Mouse (Mus musculus): Measurements from ENCODE around the gene Fam83b. TPM values are rescaled to one million over a fixed set of nuclear protein-coding genes. Genes with fewer than 3 reads are reported as not detected.

The Fam83b gene
- polyA plus RNA-seq, 1 experiment from 2014 or later: 13.4 TPM

- Histone ChIP-seq H3K4me2 (replicated peaks) (no peak overlapping the region), H3K36me3 (no peaks in the 10 kb centered on the region), H3K9me3 (no peaks in the 10 kb centered on the region), H3K9ac (no peak overlapping the region), H3K4me1 (replicated peaks) (no peaks in the 10 kb centered on the region), H3K4me3 (replicated peaks) (no peak overlapping the region), H3K27ac (no peak overlapping the region), H3K27me3 (replicated peaks) (no peaks in the 10 kb centered on the region)
- ATAC-seq: peak; percentile 66
- WGBS: 41% methylated on average over 2 of the region's 2 CpGs
Measured at GRCm38 (mm10) chr9:76553758-76554157, 13.2 kb downstream of the Fam83b start.

GRCm38 (mm10) chr9:76553115-76553514, 13.8 kb downstream of the Fam83b start:
- no peaks in the 10 kb centered on the region for H3K4me1 ChIP-seq (replicated peaks)
- ATAC-seq: peak; percentile 50
- H3K9me3 ChIP-seq: no peaks in the 10 kb centered on the region
- no peaks in the 10 kb centered on the region for H3K36me3 ChIP-seq
- 29% methylated on average over 1 of the region's 1 CpGs for WGBS
- H3K27me3 ChIP-seq (replicated peaks): no peaks in the 10 kb centered on the region
- no peak overlapping the region for H3K4me2 ChIP-seq (replicated peaks)
- no peak overlapping the region for H3K4me3 ChIP-seq (replicated peaks)
- no peak overlapping the region for H3K9ac ChIP-seq
- H3K27ac ChIP-seq: no peak overlapping the region

GRCm38 (mm10) chr9:76546714-76547113, 20.2 kb downstream of the Fam83b start:
- H3K36me3 ChIP-seq: no peaks in the 10 kb centered on the region
- H3K4me1 ChIP-seq (replicated peaks): no peaks in the 10 kb centered on the region
- no peaks in the 10 kb centered on the region for H3K27me3 ChIP-seq (replicated peaks)
- 46% methylated on average over 3 of the region's 3 CpGs for WGBS
- H3K4me3 ChIP-seq (replicated peaks): no peak overlapping the region
- no peak overlapping the region for H3K27ac ChIP-seq
- H3K9ac ChIP-seq: no peak overlapping the region
- no peak for ATAC-seq
- H3K9me3 ChIP-seq: no peaks in the 10 kb centered on the region
- no peak overlapping the region for H3K4me2 ChIP-seq (replicated peaks)

DNA sequence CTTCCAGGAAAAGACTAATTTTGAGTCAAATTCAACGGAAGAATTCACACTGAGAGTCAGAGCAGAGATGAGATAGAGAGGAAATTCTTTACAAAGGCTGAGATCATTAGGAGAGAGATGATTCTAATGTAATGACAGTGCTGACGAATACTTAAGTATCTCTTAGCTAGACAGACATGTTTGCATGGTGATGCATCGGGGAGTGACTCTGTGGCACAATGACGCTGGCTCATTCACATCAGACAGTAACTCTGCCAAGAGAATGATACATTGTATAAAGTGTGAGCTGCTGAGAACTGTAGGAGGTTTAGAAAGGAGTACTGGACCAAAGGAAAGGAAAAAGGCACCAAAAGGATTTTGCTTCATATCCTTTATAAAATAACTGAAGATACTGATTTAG, 26.2 kb downstream of the Fam83b start:
- H3K36me3 ChIP-seq: no peaks in the 10 kb centered on the region
- no peak overlapping the region for H3K4me3 ChIP-seq (replicated peaks)
- no peaks in the 10 kb centered on the region for H3K9me3 ChIP-seq
- 76% methylated on average over 4 of the region's 4 CpGs for WGBS
- H3K27ac ChIP-seq: no peak overlapping the region
- ATAC-seq: no peak
- H3K27me3 ChIP-seq (replicated peaks): no peaks in the 10 kb centered on the region
- H3K4me2 ChIP-seq (replicated peaks): no peak overlapping the region
- no peaks in the 10 kb centered on the region for H3K4me1 ChIP-seq (replicated peaks)
- no peak overlapping the region for H3K9ac ChIP-seq

DNA sequence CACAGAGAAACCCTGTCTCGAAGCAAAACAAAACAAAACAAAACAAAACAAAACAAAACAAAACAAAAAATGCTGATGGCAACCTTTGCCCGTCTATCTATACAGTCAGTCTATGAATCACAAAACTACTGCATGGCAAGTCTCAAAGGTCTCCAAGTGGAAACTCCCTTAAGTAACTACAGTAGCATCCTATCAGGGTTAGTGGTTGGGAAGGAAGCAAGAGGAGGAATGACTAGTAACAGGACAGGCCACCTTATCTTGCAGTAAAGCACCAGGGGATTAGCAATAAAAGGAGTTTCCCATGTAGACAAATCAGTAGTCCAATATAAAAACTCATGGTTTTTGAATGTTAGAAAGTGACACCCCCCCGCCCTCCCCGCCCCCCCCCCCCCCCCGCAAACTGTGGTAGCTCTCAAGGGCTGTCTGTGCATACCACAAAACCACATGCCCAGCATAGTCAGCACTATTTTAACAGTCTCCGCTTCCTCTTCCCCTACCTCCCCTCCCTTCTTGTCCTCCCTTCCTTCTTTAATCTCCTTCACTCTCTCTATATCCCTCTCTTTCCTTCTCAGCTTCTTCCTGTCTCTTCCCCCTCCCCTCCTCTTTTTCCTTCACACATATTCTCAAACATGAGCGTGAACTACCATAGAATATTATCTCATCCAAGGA, 26.8 kb downstream of the Fam83b start:
- no peak overlapping the region for H3K4me2 ChIP-seq (replicated peaks)
- H3K4me1 ChIP-seq (replicated peaks): no peaks in the 10 kb centered on the region
- no peaks in the 10 kb centered on the region for H3K27me3 ChIP-seq (replicated peaks)
- no peaks in the 10 kb centered on the region for H3K36me3 ChIP-seq
- no peaks in the 10 kb centered on the region for H3K9me3 ChIP-seq
- no peak overlapping the region for H3K9ac ChIP-seq
- 79% methylated on average over 4 of the region's 7 CpGs for WGBS
- H3K4me3 ChIP-seq (replicated peaks): no peak overlapping the region
- no peak for ATAC-seq
- no peak overlapping the region for H3K27ac ChIP-seq

DNA sequence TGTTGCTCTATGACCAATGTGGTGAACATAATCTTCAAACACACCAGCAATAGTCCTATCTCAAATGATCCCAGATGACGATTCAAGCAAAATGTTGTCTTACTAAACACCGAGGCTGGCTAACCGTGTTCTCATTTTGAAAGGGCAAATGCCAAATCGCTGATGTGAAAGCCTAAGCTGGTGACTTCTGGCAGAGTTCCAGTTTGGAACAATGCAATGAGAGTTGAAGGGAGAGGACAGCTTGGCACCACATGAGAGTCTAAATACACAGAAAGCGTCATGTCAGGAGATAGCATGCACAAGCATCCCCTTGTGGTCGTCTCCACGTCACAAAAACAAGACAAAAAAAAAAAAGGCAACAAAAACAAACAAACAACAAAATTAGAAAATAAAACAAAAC, 27.6 kb downstream of the Fam83b start:
- 82% methylated on average over 7 of the region's 7 CpGs for WGBS

DNA sequence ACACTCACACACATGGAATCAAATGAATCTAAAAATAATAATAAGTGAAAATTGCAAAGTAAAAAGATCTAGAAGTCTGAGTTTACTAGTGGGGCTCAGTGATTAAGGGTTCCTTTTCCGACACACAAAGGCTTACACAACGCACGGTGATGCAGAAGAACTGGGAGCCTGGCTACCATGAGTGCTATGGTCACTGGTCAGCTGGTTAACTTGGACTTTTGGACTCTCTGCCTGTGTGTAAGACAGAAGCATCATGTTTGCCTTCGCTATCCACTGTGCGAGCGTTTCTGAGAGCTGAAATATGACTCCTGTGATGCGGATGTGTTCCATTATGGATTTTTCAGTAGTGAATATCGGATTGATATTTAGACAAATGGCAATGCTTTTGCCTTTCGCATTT, 30.9 kb downstream of the Fam83b start:
- H3K9me3 ChIP-seq: no peaks in the 10 kb centered on the region
- H3K27me3 ChIP-seq (replicated peaks): no peaks in the 10 kb centered on the region
- no peak overlapping the region for H3K4me3 ChIP-seq (replicated peaks)
- no peak overlapping the region for H3K27ac ChIP-seq
- ATAC-seq: 0 out of 2 replicates have a peak, but pooled peaks have one; percentile 24
- no peaks in the 10 kb centered on the region for H3K36me3 ChIP-seq
- 81% methylated on average over 9 of the region's 9 CpGs for WGBS
- no peaks in the 10 kb centered on the region for H3K4me1 ChIP-seq (replicated peaks)
- H3K9ac ChIP-seq: no peak overlapping the region
- H3K4me2 ChIP-seq (replicated peaks): no peak overlapping the region

More for the DNA sequence above, 27.6 kb downstream of the Fam83b start:
- no peak overlapping the region for H3K27ac ChIP-seq
- H3K9me3 ChIP-seq: no peaks in the 10 kb centered on the region
- H3K4me2 ChIP-seq (replicated peaks): no peak overlapping the region
- no peaks in the 10 kb centered on the region for H3K4me1 ChIP-seq (replicated peaks)
- H3K4me3 ChIP-seq (replicated peaks): no peak overlapping the region
- no peaks in the 10 kb centered on the region for H3K27me3 ChIP-seq (replicated peaks)
- H3K36me3 ChIP-seq: no peaks in the 10 kb centered on the region
- no peak for ATAC-seq
- H3K9ac ChIP-seq: no peak overlapping the region

- Histone ChIP-seq H3K4me3 (replicated peaks) (no peak overlapping the region), H3K27me3 (replicated peaks) (no peaks in the 10 kb centered on the region), H3K9me3 (no peaks in the 10 kb centered on the region), H3K36me3 (no peaks in the 10 kb centered on the region), H3K27ac (no peak overlapping the region), H3K4me1 (replicated peaks) (0 out of 2 replicates have a peak, but pooled peaks cover 6% of the 10 kb centered on the region), H3K9ac (no peak overlapping the region), H3K4me2 (replicated peaks) (no peak overlapping the region)
- 95% methylated on average over 3 of the region's 3 CpGs for WGBS
- ATAC-seq: no peak
Measured at GRCm38 (mm10) chr9:76532403-76532802, 34.5 kb downstream of the Fam83b start.

- 85% methylated on average over 4 of the region's 4 CpGs for WGBS
Measured at GRCm38 (mm10) chr9:76531368-76531767, 35.5 kb downstream of the Fam83b start.

DNA sequence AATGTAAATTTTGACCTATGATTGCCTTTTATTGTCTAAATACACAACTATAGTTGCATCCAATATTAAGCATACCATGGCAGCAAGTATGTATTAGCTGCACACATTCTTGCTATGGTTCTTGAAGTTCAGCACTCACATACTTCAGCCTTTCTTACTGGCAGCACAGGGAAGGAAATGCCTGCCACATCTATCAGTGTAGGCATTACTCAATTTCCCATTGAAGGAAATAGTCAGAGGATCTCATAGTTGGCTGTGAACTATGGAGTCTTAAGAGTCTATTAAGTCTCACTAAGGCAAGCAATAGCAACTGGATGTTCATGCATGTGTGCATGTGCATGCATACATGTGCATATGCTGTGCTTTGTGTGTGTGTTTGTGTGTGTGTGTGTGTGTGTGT, 41.3 kb downstream of the Fam83b start:
- Histone ChIP-seq H3K4me1 (replicated peaks) (0 out of 2 replicates have a peak, but pooled peaks cover 7% of the 10 kb centered on the region), H3K27ac (no peak overlapping the region), H3K9ac (no peak overlapping the region), H3K4me2 (replicated peaks) (no peak overlapping the region), H3K9me3 (no peaks in the 10 kb centered on the region), H3K4me3 (replicated peaks) (no peak overlapping the region), H3K27me3 (replicated peaks) (no peaks in the 10 kb centered on the region), H3K36me3 (no peaks in the 10 kb centered on the region)
- ATAC-seq: no peak

More at GRCm38 (mm10) chr9:76531368-76531767, 35.5 kb downstream of the Fam83b start:
- H3K9ac ChIP-seq: no peak overlapping the region
- 0 out of 2 replicates have a peak, but pooled peaks cover 7% of the 10 kb centered on the region for H3K4me1 ChIP-seq (replicated peaks)
- H3K27ac ChIP-seq: no peak overlapping the region
- H3K4me3 ChIP-seq (replicated peaks): no peak overlapping the region
- no peaks in the 10 kb centered on the region for H3K36me3 ChIP-seq
- ATAC-seq: no peak
- H3K27me3 ChIP-seq (replicated peaks): no peaks in the 10 kb centered on the region
- H3K9me3 ChIP-seq: no peaks in the 10 kb centered on the region
- H3K4me2 ChIP-seq (replicated peaks): no peak overlapping the region

- Histone ChIP-seq H3K9ac (no peak overlapping the region), H3K36me3 (no peaks in the 10 kb centered on the region), H3K27ac (peak overlapping the region; percentile 70; the same call in 1 of the 2 replicates), H3K9me3 (no peaks in the 10 kb centered on the region), H3K27me3 (replicated peaks) (no peaks in the 10 kb centered on the region), H3K4me2 (replicated peaks) (no peak overlapping the region), H3K4me1 (replicated peaks) (0 out of 2 replicates have a peak, but pooled peaks cover 5% of the 10 kb centered on the region), H3K4me3 (replicated peaks) (no peak overlapping the region)
- peak; percentile 79 for ATAC-seq
Measured at GRCm38 (mm10) chr9:76523075-76523474, 43.8 kb downstream of the Fam83b start.

GRCm38 (mm10) chr9:76521640-76522039, 45.3 kb downstream of the Fam83b start:
- ATAC-seq: peak; percentile 81
- Histone ChIP-seq H3K9me3 (no peaks in the 10 kb centered on the region), H3K4me1 (replicated peaks) (no peaks in the 10 kb centered on the region), H3K36me3 (no peaks in the 10 kb centered on the region), H3K4me2 (replicated peaks) (0 out of 2 replicates have a peak overlapping the region, but pooled peaks have one; percentile 9), H3K9ac (no peak overlapping the region), H3K27ac (peak overlapping the region; percentile 70; the same call in 1 of the 2 replicates), H3K4me3 (replicated peaks) (no peak overlapping the region), H3K27me3 (replicated peaks) (no peaks in the 10 kb centered on the region)
- WGBS: 67% methylated on average over 3 of the region's 3 CpGs

GRCm38 (mm10) chr9:76518665-76519064, 48.3 kb downstream of the Fam83b start:
- ATAC-seq: no peak
- no peaks in the 10 kb centered on the region for H3K9me3 ChIP-seq
- H3K4me1 ChIP-seq (replicated peaks): no peaks in the 10 kb centered on the region
- H3K27ac ChIP-seq: no peak overlapping the region
- no peaks in the 10 kb centered on the region for H3K27me3 ChIP-seq (replicated peaks)
- WGBS: 83% methylated on average over 1 of the region's 1 CpGs
- H3K36me3 ChIP-seq: no peaks in the 10 kb centered on the region
- H3K4me2 ChIP-seq (replicated peaks): no peak overlapping the region
- H3K9ac ChIP-seq: no peak overlapping the region
- no peak overlapping the region for H3K4me3 ChIP-seq (replicated peaks)
